Mouse (Mus musculus) adrenal gland, adult 2 months (tissue): ENCODE measurements around the gene Bscl2. TPM values are rescaled to one million over a fixed set of nuclear protein-coding genes. Genes with fewer than 3 reads are reported as not detected.

Experiments used
- microRNA-seq, 2 experiments: library from miRNA; unstranded; fragments of <30 nt; microRNA quantifications; one replicate each; pipeline ENCODE4 v1.2.0; 2021
- polyA plus RNA-seq: library from polyadenylated mRNA; depleted of rRNA; stranded (reverse); fragments of >200 nt; gene quantifications from 2 replicates; pipeline ENCODE4 v1.2.3, GENCODE M21; 2012; rRNA removed
- total RNA-seq, 2 experiments: library from RNA; stranded (reverse); gene quantifications; 2 replicates each; pipeline ENCODE4 v1.2.3; 2021

The Bscl2 gene
- total and polyA plus RNA-seq, 3 experiments, result 178 to 373 (median 191) TPM

Small RNA genes lying within 50 kb of the gene (microRNA-seq; reads per million reads assigned to microRNA genes)
- 0 to 0.22 reads per million in 2 experiments for gene Mir5136

Other genes starting within 250 kb of the Bscl2 start
Only the 30 nearest of the 33 such genes appear.
- gene Slc3a2, start 114.1 kb upstream of the Bscl2 start, total RNA-seq, result 100 to 1,000 TPM; 202 to 548 TPM
- 162 and 192 TPM in 2 replicates for gene Slc3a2, start 114.1 kb upstream of the Bscl2 start, polyA plus RNA-seq
- gene Wdr74, start 101.6 kb upstream of the Bscl2 start, total RNA-seq, result 10 to 100 TPM; 54.3 to 77.1 TPM
- 23.4 and 24.0 TPM in 2 replicates for gene Wdr74, start 101.6 kb upstream of the Bscl2 start, polyA plus RNA-seq
- gene 1700092M07Rik, start 96.7 kb upstream of the Bscl2 start, total RNA-seq, result under 1 TPM; 0.79 to 0.84 TPM
- gene 1700092M07Rik, start 96.7 kb upstream of the Bscl2 start, polyA plus RNA-seq, result not detected in 2 replicates
- 10 to 100 TPM; 80.4 to 95.4 TPM for gene Stx5a, start 96.1 kb upstream of the Bscl2 start, total RNA-seq
- 67.1 and 73.5 TPM in 2 replicates for gene Stx5a, start 96.1 kb upstream of the Bscl2 start, polyA plus RNA-seq
- gene Nxf1, start 80.4 kb upstream of the Bscl2 start, total RNA-seq, result 100 to 1,000 TPM; 102 to 165 TPM
- 43.4 and 48.0 TPM in 2 replicates for gene Nxf1, start 80.4 kb upstream of the Bscl2 start, polyA plus RNA-seq
- 100 to 1,000 TPM; 114 to 134 TPM for gene Tmem223, start 66.5 kb upstream of the Bscl2 start, total RNA-seq
- 352 and 381 TPM in 2 replicates for gene Tmem223, start 66.5 kb upstream of the Bscl2 start, polyA plus RNA-seq
- 10 to 100 TPM; 60.9 to 62.7 TPM for gene Tmem179b, start 63.0 kb upstream of the Bscl2 start, total RNA-seq
- gene Tmem179b, start 63.0 kb upstream of the Bscl2 start, polyA plus RNA-seq, result 163 and 218 TPM in 2 replicates
- 10 to 100 TPM; 11.9 to 17.2 TPM for gene Taf6l, start 51.0 kb upstream of the Bscl2 start, total RNA-seq
- 22.4 and 25.1 TPM in 2 replicates for gene Taf6l, start 51.0 kb upstream of the Bscl2 start, polyA plus RNA-seq
- 100 to 1,000 TPM in 1 of 2 experiments, 10 to 100 TPM in 1; 71.9 to 103 TPM for gene Polr2g, start 38.9 kb upstream of the Bscl2 start, total RNA-seq
- 24.0 and 25.9 TPM in 2 replicates for gene Polr2g, start 38.9 kb upstream of the Bscl2 start, polyA plus RNA-seq
- 1 to 10 TPM; 2.1 to 3.4 TPM for gene Zbtb3, start 34.9 kb upstream of the Bscl2 start, total RNA-seq
- 1.9 and 2.4 TPM in 2 replicates for gene Zbtb3, start 34.9 kb upstream of the Bscl2 start, polyA plus RNA-seq
- gene Ttc9c, start 18.1 kb upstream of the Bscl2 start, total RNA-seq, result 10 to 100 TPM; 28.8 to 39.3 TPM
- 5.4 and 7.0 TPM in 2 replicates for gene Ttc9c, start 18.1 kb upstream of the Bscl2 start, polyA plus RNA-seq
- gene Hnrnpul2, start 17.5 kb upstream of the Bscl2 start, total RNA-seq, result 10 to 100 TPM; 56.3 to 57.4 TPM
- gene Hnrnpul2, start 17.5 kb upstream of the Bscl2 start, polyA plus RNA-seq, result 8.4 and 10.0 TPM in 2 replicates
- gene AC129217.1, start 7.7 kb upstream of the Bscl2 start, total RNA-seq, result 10 to 100 TPM in 1 of 2 experiments, not detected in 1; 11.6 TPM
- gene AC129217.1, start 7.7 kb upstream of the Bscl2 start, polyA plus RNA-seq, result not detected in 2 replicates
- 1 to 10 TPM; 5.7 to 7.0 TPM for gene Gng3, start 1.7 kb downstream of the Bscl2 start, total RNA-seq
- gene Gng3, start 1.7 kb downstream of the Bscl2 start, polyA plus RNA-seq, result 6.8 and 7.3 TPM in 2 replicates
- 1 to 10 TPM; 2.2 to 6.2 TPM for gene Lrrn4cl, start 13.3 kb downstream of the Bscl2 start, total RNA-seq
- 1.2 and 1.3 TPM in 2 replicates for gene Lrrn4cl, start 13.3 kb downstream of the Bscl2 start, polyA plus RNA-seq
- 100 to 1,000 TPM; 197 to 224 TPM for gene Ubxn1, start 34.0 kb downstream of the Bscl2 start, total RNA-seq
- 140 and 142 TPM in 2 replicates for gene Ubxn1, start 34.0 kb downstream of the Bscl2 start, polyA plus RNA-seq
- 10 to 100 TPM; 48.7 to 76.9 TPM for gene Uqcc3, start 43.5 kb downstream of the Bscl2 start, total RNA-seq
- 16.0 and 18.1 TPM in 2 replicates for gene Uqcc3, start 43.5 kb downstream of the Bscl2 start, polyA plus RNA-seq
- 10 to 100 TPM in 1 of 2 experiments, 1 to 10 TPM in 1; 5.8 to 13.3 TPM for gene Lbhd1, start 46.3 kb downstream of the Bscl2 start, total RNA-seq
- gene Lbhd1, start 46.3 kb downstream of the Bscl2 start, polyA plus RNA-seq, result 0.28 and 1.1 TPM in 2 replicates
- not detected for gene Gm49403, start 46.5 kb downstream of the Bscl2 start, total RNA-seq
- not detected in 2 replicates for gene Gm49403, start 46.5 kb downstream of the Bscl2 start, polyA plus RNA-seq
- 10 to 100 TPM; 46.8 to 53.6 TPM for gene 1810009A15Rik, start 51.4 kb downstream of the Bscl2 start, total RNA-seq
- 4.3 and 5.6 TPM in 2 replicates for gene 1810009A15Rik, start 51.4 kb downstream of the Bscl2 start, polyA plus RNA-seq
- 1 to 10 TPM; 3.2 to 4.5 TPM for gene Gm49416, start 51.5 kb downstream of the Bscl2 start, total RNA-seq
- gene Gm49416, start 51.5 kb downstream of the Bscl2 start, polyA plus RNA-seq, result not detected in 2 replicates
- 10 to 100 TPM; 21.5 to 23.7 TPM for gene Ints5, start 55.5 kb downstream of the Bscl2 start, total RNA-seq
- gene Ints5, start 55.5 kb downstream of the Bscl2 start, polyA plus RNA-seq, result 23.5 and 29.6 TPM in 2 replicates
- 100 to 1,000 TPM; 172 to 199 TPM for gene Ganab, start 60.6 kb downstream of the Bscl2 start, total RNA-seq
- gene Ganab, start 60.6 kb downstream of the Bscl2 start, polyA plus RNA-seq, result 77.2 and 98.7 TPM in 2 replicates
- 10 to 100 TPM; 57.0 to 70.5 TPM for gene B3gat3, start 82.9 kb downstream of the Bscl2 start, total RNA-seq
- 147 and 159 TPM in 2 replicates for gene B3gat3, start 82.9 kb downstream of the Bscl2 start, polyA plus RNA-seq
- gene Rom1, start 91.9 kb downstream of the Bscl2 start, total RNA-seq, result 10 to 100 TPM; 37.0 to 46.9 TPM
- gene Rom1, start 91.9 kb downstream of the Bscl2 start, polyA plus RNA-seq, result 105 and 116 TPM in 2 replicates
- 10 to 100 TPM; 39.7 to 51.0 TPM for gene Eml3, start 92.1 kb downstream of the Bscl2 start, total RNA-seq
- gene Eml3, start 92.1 kb downstream of the Bscl2 start, polyA plus RNA-seq, result 70.6 and 80.7 TPM in 2 replicates
- 10 to 100 TPM; 81.8 to 86.1 TPM for gene Mta2, start 104.4 kb downstream of the Bscl2 start, total RNA-seq
- 15.9 and 20.6 TPM in 2 replicates for gene Mta2, start 104.4 kb downstream of the Bscl2 start, polyA plus RNA-seq
- gene Tut1, start 116.4 kb downstream of the Bscl2 start, total RNA-seq, result 10 to 100 TPM; 19.6 to 23.9 TPM
- 16.3 and 22.4 TPM in 2 replicates for gene Tut1, start 116.4 kb downstream of the Bscl2 start, polyA plus RNA-seq
- 100 to 1,000 TPM; 331 to 355 TPM for gene Eef1g, start 129.6 kb downstream of the Bscl2 start, total RNA-seq
- gene Eef1g, start 129.6 kb downstream of the Bscl2 start, polyA plus RNA-seq, result 63.8 and 90.8 TPM in 2 replicates
- 100 to 1,000 TPM in 1 of 2 experiments, 10 to 100 TPM in 1; 91.1 to 152 TPM for gene Ahnak, start 151.8 kb downstream of the Bscl2 start, total RNA-seq
- gene Ahnak, start 151.8 kb downstream of the Bscl2 start, polyA plus RNA-seq, result 5.4 and 7.4 TPM in 2 replicates